Mouse (Mus musculus) embryonic facial prominence, embryonic 13.5 days (tissue): ENCODE data around the gene Celf2. TPM values are rescaled to one million over a fixed set of nuclear protein-coding genes. Genes with fewer than 3 reads are reported as not detected.

Experiments
- ATAC-seq: fragments of 200-750 bp; cut with Nextera tagmentation; 2 replicates; pipeline ENCODE4 v1.8.0; 2017; ENCODE audit warnings: low read depth; ENCODE audit not compliant: insufficient number of reproducible peaks, insufficient read depth, low FRiP score, low TSS enrichment
- H3K27ac ChIP-seq: fragments of 300-500 bp; sonication (generic); 2 replicates; pipeline ENCODE4 v1.5.1; 2015; ENCODE audit warnings: moderate library complexity, mild to moderate bottlenecking, inconsistent platforms
- H3K27me3 ChIP-seq: fragments of 300-500 bp; sonication (generic); 2 replicates; pipeline ENCODE4 v1.6.1; 2015; ENCODE audit warnings: mild to moderate bottlenecking, inconsistent platforms
- H3K36me3 ChIP-seq: fragments of 300-500 bp; sonication (generic); 2 replicates; pipeline ENCODE4 v1.6.1; 2015; ENCODE audit warnings: mild to moderate bottlenecking, inconsistent platforms
- H3K4me1 ChIP-seq: fragments of 300-500 bp; sonication (generic); 2 replicates; pipeline ENCODE4 v1.6.1; 2015; ENCODE audit warnings: inconsistent platforms
- H3K4me2 ChIP-seq: fragments of 300-500 bp; sonication (generic); 2 replicates; pipeline ENCODE4 v1.6.1; 2015; ENCODE audit warnings: moderate library complexity, mild to moderate bottlenecking, inconsistent platforms
- H3K4me3 ChIP-seq: fragments of 300-500 bp; sonication (generic); 2 replicates; pipeline ENCODE4 v1.5.1; 2015; ENCODE audit warnings: mild to moderate bottlenecking, inconsistent platforms
- H3K9ac ChIP-seq: fragments of 300-500 bp; sonication (generic); 2 replicates; pipeline ENCODE4 v1.6.1; 2015; ENCODE audit warnings: mild to moderate bottlenecking, inconsistent platforms
- H3K9me3 ChIP-seq: fragments of 300-500 bp; sonication (generic); 2 replicates; pipeline ENCODE4 v1.6.1; 2016; ENCODE audit warnings: inconsistent platforms
- WGBS: fragments of 180-500 bp; shearing (Covaris S2); methylation state at CpG from one replicate; pipeline ENCODE4 v1.1.7; 2015; ENCODE audit warnings: mixed read lengths; 5-methylcytosine and 5-hydroxymethylcytosine counted together
- polyA plus RNA-seq: library from polyadenylated mRNA; unstranded; fragments of >200 nt; fragmentation: Nextera tagmentation; extraction: Ambion mirVana; gene quantifications from 2 replicates; pipeline ENCODE4 v1.2.1, GENCODE M21; 2015

Celf2 gene
- polyA plus RNA-seq, 1 experiment from 2014 or later: 43.6 TPM

DNA sequence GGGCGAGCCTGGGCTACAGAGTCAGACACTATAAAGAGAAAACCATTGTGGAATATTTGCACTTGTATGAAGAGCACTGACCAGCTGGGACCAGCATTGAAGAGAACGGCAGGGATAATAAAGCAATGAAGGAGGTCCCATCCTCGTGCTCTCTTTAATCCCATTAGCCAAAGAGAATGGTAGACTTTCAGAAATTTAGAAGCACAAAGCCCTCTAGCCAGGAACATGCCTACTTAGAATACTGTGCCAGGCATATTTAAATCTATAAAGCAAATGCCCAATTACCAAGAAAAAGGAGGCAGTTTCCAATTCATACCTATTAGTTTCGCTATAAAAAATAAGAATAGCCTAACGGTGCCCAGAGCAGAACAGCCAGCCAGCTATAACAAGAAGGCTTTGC is 583.9 kb downstream of the Celf2 start:
- Histone ChIP-seq H3K27me3 (no peaks in the 10 kb centered on the region), H3K9me3 (no peaks in the 10 kb centered on the region), H3K36me3 (no peaks in the 10 kb centered on the region), H3K4me1 (0 out of 2 replicates have a peak, but pooled peaks cover 2% of the 10 kb centered on the region), H3K4me2 (no peak overlapping the region), H3K27ac (no peak overlapping the region), H3K4me3 (no peak overlapping the region), H3K9ac (no peak overlapping the region)
- 79% methylated on average over 5 of the region's 5 CpGs for WGBS
- ATAC-seq: no peak

DNA sequence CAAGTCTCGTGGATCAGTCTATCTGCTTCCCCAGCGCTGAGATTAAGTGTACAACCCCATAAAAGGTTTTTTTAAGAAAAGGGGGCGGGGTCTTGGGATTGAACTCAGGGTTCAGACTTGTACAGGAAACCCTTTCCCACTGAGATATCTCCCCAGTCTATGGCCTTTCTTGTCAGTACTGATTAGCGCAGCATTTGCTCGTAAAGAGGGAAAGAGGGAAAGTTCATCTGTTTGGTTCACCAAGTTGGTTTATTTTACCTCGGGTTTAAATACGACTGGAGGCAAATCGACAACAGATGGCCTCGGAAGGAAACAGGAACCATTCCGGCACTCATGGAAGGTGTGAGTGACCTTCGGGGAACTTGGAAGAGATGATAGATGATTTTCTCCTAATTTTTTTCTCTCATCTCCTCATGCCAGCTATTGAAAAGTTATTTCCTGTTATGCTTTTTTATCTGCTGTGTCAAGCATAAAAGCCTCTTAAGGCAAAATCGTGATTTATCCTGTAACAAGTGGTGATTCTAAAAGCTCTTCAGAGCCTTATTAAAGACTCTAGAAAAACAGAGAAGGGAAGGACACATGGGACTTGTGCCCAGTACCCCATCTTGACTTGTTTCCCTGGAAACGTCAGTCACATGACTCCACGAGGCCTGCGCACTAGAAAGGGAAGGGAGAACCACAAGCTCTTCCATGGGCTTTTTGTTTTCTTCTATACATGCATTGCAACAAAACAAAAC is 585.5 kb downstream of the Celf2 start:
- Histone ChIP-seq H3K9ac (no peak overlapping the region), H3K27me3 (no peaks in the 10 kb centered on the region), H3K4me3 (no peak overlapping the region), H3K4me2 (0 out of 2 replicates have a peak overlapping the region, but pooled peaks have one; percentile 11), H3K27ac (no peak overlapping the region), H3K36me3 (no peaks in the 10 kb centered on the region), H3K4me1 (0 out of 2 replicates have a peak, but pooled peaks cover 2% of the 10 kb centered on the region), H3K9me3 (no peaks in the 10 kb centered on the region)
- ATAC-seq: no peak
- 31% methylated on average over 15 of the region's 15 CpGs for WGBS

DNA sequence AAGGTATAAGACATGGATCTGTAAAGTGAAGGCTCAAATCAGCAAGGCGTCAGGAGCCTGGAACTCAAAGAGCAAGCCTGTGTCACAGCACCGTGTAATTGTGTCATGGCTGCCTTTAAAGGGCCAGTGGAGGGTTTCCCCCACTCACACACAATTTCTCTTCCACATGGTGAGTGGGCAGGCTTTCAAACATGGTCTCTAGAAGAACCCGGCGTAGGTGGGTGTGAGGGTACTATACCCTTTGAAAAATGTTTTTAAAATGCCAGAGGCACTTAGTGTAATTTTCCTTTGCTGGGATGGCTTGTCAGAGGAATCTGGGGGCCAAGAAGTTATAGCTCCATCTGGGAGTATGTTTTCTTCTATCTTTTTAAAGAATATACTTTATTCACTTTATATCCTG is 594.0 kb downstream of the Celf2 start:
- Histone ChIP-seq H3K36me3 (no peaks in the 10 kb centered on the region), H3K9me3 (no peaks in the 10 kb centered on the region), H3K4me2 (no peak overlapping the region), H3K9ac (no peak overlapping the region), H3K27ac (no peak overlapping the region), H3K4me3 (no peak overlapping the region), H3K4me1 (peaks cover 6% of the 10 kb centered on the region), H3K27me3 (no peaks in the 10 kb centered on the region)
- no peak for ATAC-seq
- WGBS: 75% methylated on average over 4 of the region's 4 CpGs

DNA sequence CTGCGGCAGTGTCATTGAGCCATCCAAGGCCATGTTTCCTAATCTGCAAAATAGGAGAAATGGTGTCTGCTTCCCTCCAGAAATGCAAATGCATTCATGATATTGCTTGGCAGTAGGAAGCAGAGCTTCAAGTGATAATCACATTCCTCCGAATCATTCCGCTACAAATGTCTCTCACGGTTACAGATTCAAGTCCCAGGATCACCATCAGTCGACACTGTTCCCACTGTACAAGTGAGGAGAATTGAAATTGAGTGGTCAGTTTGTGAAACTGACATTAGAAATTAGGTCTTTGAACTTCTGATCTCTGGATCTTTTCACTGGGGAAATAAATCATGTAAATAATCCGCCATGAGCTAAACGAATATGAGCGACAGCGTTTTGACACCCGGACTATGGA is 596.0 kb downstream of the Celf2 start:
- Histone ChIP-seq H3K9ac (no peak overlapping the region), H3K4me1 (peaks cover 6% of the 10 kb centered on the region), H3K9me3 (no peaks in the 10 kb centered on the region), H3K4me2 (no peak overlapping the region), H3K27ac (no peak overlapping the region), H3K36me3 (no peaks in the 10 kb centered on the region), H3K27me3 (no peaks in the 10 kb centered on the region), H3K4me3 (no peak overlapping the region)
- ATAC-seq: no peak
- WGBS: 86% methylated on average over 10 of the region's 10 CpGs

DNA sequence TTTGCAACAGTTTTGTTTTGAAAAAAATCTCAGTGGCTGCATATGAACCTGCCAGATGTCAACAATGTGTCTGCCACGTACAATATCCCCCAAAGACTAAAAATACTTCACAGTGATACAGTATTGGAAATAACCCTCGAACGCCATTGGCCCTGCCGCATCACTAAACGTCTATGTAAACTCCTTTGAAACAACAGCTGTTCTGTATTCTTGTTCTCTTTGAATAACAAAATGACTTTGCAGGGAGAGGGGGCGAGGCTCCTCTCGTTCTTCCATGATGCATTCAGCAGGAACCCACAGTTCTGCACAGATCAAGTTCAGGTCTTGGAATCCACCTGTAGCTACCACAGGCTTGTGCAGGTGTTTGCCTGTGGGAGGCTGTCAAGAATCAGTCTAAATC is 597.4 kb downstream of the Celf2 start:
- H3K4me1 ChIP-seq: peaks cover 6% of the 10 kb centered on the region
- no peak for ATAC-seq
- 33% methylated on average over 7 of the region's 7 CpGs for WGBS
- H3K36me3 ChIP-seq: no peaks in the 10 kb centered on the region
- no peaks in the 10 kb centered on the region for H3K27me3 ChIP-seq
- H3K4me2 ChIP-seq: no peak overlapping the region
- H3K4me3 ChIP-seq: no peak overlapping the region
- H3K9ac ChIP-seq: no peak overlapping the region
- no peak overlapping the region for H3K27ac ChIP-seq
- H3K9me3 ChIP-seq: no peaks in the 10 kb centered on the region

DNA sequence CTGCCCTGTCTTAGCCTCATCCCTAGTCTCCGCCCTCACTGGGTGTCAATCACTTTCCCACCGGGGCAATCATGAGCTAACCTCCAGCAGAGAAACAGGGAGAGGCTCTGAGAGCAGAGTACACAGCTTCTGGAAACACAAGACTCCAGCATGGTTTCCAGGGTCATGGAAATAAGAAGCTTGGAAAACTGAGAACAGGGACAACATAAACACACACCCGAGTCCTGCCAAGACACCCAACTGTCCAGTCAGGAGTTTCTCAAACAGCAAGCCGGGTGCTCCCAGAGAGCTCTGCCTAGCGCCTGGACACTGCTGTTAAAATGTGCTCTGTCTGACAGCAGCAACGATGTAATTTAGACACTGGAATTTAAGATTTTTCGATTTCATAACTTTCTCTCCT is 599.4 kb downstream of the Celf2 start:
- 70% methylated on average over 7 of the region's 7 CpGs for WGBS
- no peak overlapping the region for H3K4me3 ChIP-seq
- H3K4me1 ChIP-seq: peaks cover 6% of the 10 kb centered on the region

DNA sequence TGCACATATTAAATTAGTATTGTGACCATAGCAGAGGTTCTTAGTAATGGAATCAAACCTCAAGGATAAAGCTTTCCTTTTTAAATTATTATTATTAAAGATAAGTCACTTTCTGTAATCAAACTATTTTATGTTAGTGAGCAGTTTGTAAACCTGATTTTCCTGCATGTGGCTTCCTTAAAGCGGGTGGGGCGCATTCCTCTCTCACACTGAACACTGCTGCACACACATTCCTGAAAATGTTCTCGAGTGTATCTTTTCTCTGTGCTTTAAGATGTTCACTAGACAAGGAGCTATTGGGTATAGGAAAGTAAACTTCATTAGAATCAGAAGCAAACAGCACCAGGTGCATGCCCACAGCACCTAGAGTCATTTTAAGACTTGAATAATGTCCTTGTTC is 605.0 kb downstream of the Celf2 start:
- H3K4me2 ChIP-seq: no peak overlapping the region
- ATAC-seq: no peak
- no peaks in the 10 kb centered on the region for H3K36me3 ChIP-seq
- 74% methylated on average over 3 of the region's 3 CpGs for WGBS
- no peaks in the 10 kb centered on the region for H3K9me3 ChIP-seq
- no peak overlapping the region for H3K4me3 ChIP-seq
- H3K4me1 ChIP-seq: no peaks in the 10 kb centered on the region
- no peak overlapping the region for H3K27ac ChIP-seq
- no peaks in the 10 kb centered on the region for H3K27me3 ChIP-seq
- no peak overlapping the region for H3K9ac ChIP-seq

More for the DNA sequence above, 599.4 kb downstream of the Celf2 start:
- no peak for ATAC-seq
- H3K9ac ChIP-seq: no peak overlapping the region
- no peaks in the 10 kb centered on the region for H3K27me3 ChIP-seq
- H3K27ac ChIP-seq: no peak overlapping the region
- no peaks in the 10 kb centered on the region for H3K9me3 ChIP-seq
- H3K36me3 ChIP-seq: no peaks in the 10 kb centered on the region
- no peak overlapping the region for H3K4me2 ChIP-seq

DNA sequence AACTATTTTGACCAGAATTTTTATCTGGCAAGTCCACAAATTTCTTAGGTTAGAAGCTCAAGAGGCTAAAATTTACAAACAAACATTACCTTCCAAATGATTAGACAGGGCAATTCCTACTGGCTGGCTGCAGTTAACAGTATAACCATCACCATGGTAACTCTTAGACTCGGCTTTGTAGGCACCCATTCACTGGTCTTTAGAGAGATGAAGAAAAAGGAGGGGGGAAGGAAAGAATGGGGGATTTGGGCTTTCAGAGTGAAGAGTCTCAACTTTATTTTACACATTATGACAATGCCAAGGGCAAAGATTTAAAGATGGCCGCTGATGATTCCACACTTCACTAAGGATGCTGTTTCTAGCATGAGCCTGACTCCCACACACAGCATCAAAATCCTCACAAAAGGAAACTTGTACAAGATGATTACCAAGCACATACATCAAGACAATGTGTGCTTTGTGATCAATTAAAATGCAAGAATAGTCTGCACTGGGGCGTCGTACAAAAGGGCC is 606.1 kb downstream of the Celf2 start:
- Histone ChIP-seq H3K36me3 (no peaks in the 10 kb centered on the region), H3K4me2 (no peak overlapping the region), H3K4me1 (no peaks in the 10 kb centered on the region), H3K9me3 (no peaks in the 10 kb centered on the region), H3K27ac (no peak overlapping the region), H3K4me3 (no peak overlapping the region), H3K9ac (no peak overlapping the region), H3K27me3 (no peaks in the 10 kb centered on the region)
- 63% methylated on average over 4 of the region's 4 CpGs for WGBS
- ATAC-seq: no peak

DNA sequence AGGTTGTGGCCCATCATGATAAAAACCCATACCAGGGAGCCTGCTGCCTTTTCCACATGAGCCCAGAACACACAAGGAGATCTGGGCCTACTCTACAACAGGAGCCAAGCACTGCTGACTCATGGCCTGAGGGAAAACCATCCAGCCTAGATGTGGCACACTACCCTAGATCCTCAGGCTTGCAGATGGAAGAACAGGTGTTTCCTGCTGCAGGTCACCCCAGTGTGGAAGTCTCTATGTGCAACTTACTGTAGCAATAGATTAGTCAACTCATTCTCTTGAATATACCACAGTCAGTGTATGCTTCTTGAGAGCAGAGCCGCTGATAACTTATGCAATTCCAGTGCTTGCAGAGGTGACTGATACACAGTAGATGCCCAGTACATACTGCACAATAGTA is 612.5 kb downstream of the Celf2 start:
- Histone ChIP-seq H3K9me3 (no peaks in the 10 kb centered on the region), H3K36me3 (no peaks in the 10 kb centered on the region), H3K4me3 (no peak overlapping the region), H3K9ac (no peak overlapping the region), H3K4me1 (no peaks in the 10 kb centered on the region), H3K27ac (no peak overlapping the region), H3K4me2 (no peak overlapping the region), H3K27me3 (no peaks in the 10 kb centered on the region)
- no peak for ATAC-seq
- 83% methylated on average over 1 of the region's 1 CpGs for WGBS

DNA sequence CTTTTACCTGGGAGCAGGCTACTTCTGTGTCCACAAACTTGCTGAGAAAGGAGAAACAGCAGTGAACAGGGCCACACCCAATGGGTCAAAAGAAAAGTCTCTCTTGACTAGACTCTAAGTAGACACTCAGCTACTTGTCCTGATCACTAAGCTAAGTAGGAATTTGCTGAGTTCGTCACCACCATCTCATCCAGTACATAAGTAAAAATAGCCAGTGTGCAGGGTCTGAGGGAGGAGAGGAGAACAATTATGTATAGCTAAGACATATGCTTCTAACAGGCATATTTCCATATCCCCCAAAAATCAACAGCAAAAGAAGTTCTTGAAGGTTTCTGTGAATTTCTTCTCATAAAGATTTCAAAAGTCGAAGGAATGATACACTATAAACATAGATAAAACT is 615.8 kb downstream of the Celf2 start:
- no peak overlapping the region for H3K4me2 ChIP-seq
- H3K27me3 ChIP-seq: no peaks in the 10 kb centered on the region
- no peaks in the 10 kb centered on the region for H3K9me3 ChIP-seq
- ATAC-seq: no peak
- H3K4me3 ChIP-seq: no peak overlapping the region
- WGBS: 77% methylated on average over 2 of the region's 2 CpGs
- H3K9ac ChIP-seq: no peak overlapping the region
- H3K36me3 ChIP-seq: no peaks in the 10 kb centered on the region
- H3K27ac ChIP-seq: no peak overlapping the region
- H3K4me1 ChIP-seq: no peaks in the 10 kb centered on the region

DNA sequence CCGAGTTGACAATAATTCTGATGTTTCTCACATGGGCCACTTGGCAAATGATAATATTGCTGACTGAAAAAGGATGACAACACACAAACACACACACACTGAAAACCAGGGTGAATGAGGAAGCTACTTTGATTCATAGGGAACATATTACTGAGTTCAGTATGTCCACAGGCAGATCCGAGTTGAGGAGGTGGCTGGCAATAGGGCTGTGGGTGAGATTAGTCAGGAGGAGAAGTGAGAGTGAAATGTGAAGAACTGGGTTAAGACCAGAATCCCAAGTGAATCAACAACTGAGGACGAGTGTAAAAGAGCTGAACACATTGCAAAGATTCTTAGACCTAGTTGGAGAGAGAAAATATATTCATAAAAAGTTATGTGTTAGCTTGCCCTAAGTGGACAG is 616.3 kb downstream of the Celf2 start:
- no peak overlapping the region for H3K4me2 ChIP-seq
- H3K36me3 ChIP-seq: no peaks in the 10 kb centered on the region
- no peak for ATAC-seq
- no peak overlapping the region for H3K4me3 ChIP-seq
- H3K9me3 ChIP-seq: no peaks in the 10 kb centered on the region
- no peak overlapping the region for H3K9ac ChIP-seq
- H3K4me1 ChIP-seq: no peaks in the 10 kb centered on the region
- H3K27ac ChIP-seq: no peak overlapping the region
- no peaks in the 10 kb centered on the region for H3K27me3 ChIP-seq
- 72% methylated on average over 3 of the region's 3 CpGs for WGBS
